Mouse (Mus musculus) hindbrain, embryonic 14.5 days (tissue): ENCODE measurements around the gene Popdc2. TPM values are rescaled to one million over a fixed set of nuclear protein-coding genes. Genes with fewer than 3 reads are reported as not detected.
A peak's percentile ranks its signal among the peaks of the same experiment; 100 is the strongest.

Experiments
- ATAC-seq: fragments of 200-750 bp; cut with Nextera tagmentation; 2 replicates; pipeline ENCODE4 v1.8.0; 2017; ENCODE audit warnings: moderate number of reproducible peaks, mild to moderate bottlenecking, moderate TSS enrichment, moderate library complexity; ENCODE audit not compliant: low FRiP score
- DNase-seq: peaks from one replicate; pipeline ENCODE4 v3.0.0-alpha.2; 2015; ENCODE audit warnings: low spot score
- H3K27ac ChIP-seq: fragments of 300-500 bp; sonication (generic); 2 replicates; pipeline ENCODE4 v1.5.1; 2014; ENCODE audit warnings: mild to moderate bottlenecking, moderate library complexity
- H3K27me3 ChIP-seq: fragments of 300-500 bp; sonication (generic); 2 replicates; pipeline ENCODE4 v1.6.1; 2014; ENCODE audit warnings: mild to moderate bottlenecking, low read length, mixed read lengths; ENCODE audit not compliant: control insufficient read depth, insufficient read depth
- H3K36me3 ChIP-seq: fragments of 300-500 bp; sonication (generic); replicated peaks from 2 replicates; pipeline ENCODE4 v1.6.1; 2014; ENCODE audit not compliant: control insufficient read depth, insufficient read depth
- H3K4me1 ChIP-seq: fragments of 300-500 bp; sonication (generic); replicated peaks from 2 replicates; pipeline ENCODE4 v1.6.1; 2014; ENCODE audit warnings: antibody characterized with exemption, low read length, mixed read lengths; ENCODE audit not compliant: control insufficient read depth, insufficient read depth
- H3K4me2 ChIP-seq: fragments of 300-500 bp; sonication (generic); replicated peaks from 2 replicates; pipeline ENCODE4 v1.6.1; 2014; ENCODE audit warnings: mild to moderate bottlenecking, moderate library complexity
- H3K4me3 ChIP-seq: fragments of 300-500 bp; sonication (generic); replicated peaks from 2 replicates; pipeline ENCODE4 v1.5.1; 2014; ENCODE audit warnings: mild to moderate bottlenecking, low read length
- H3K9ac ChIP-seq: fragments of 300-500 bp; sonication (generic); 2 replicates; pipeline ENCODE4 v1.6.1; 2014
- H3K9me3 ChIP-seq: fragments of 300-500 bp; sonication (generic); 2 replicates; pipeline ENCODE4 v1.6.1; 2016; ENCODE audit warnings: low read length; ENCODE audit not compliant: control insufficient read depth
- WGBS: fragments of 180-500 bp; shearing (Covaris S2); extraction: QIAGEN DNeasy Blood & Tissue Kit; methylation state at CpG from one replicate; pipeline ENCODE4 v1.1.7; 2014; 5-methylcytosine and 5-hydroxymethylcytosine counted together
- polyA plus RNA-seq: library from polyadenylated mRNA; unstranded; fragments of >200 nt; fragmentation: Nextera tagmentation; extraction: Ambion mirVana; gene quantifications from 2 replicates; pipeline ENCODE4 v1.2.1, GENCODE M21; 2014

Popdc2 gene
- polyA plus RNA-seq, 1 experiment from 2014 or later = 0.24 TPM

GRCm38 (mm10) chr16:38341396-38342324 lies 20.3 kb upstream of the Popdc2 start, which contains the start of gene Maats1:
Gene Maats1 (minus strand): TSS chr16:38342143.
- Histone ChIP-seq H3K4me3 (peak within 1 kb of the TSS; percentile 35), H3K9ac (peak within 1 kb of the TSS; percentile 60), H3K4me2 (peak within 1 kb of the TSS; percentile 65), H3K36me3 (no peaks in the 10 kb centered on the region), H3K9me3 (no peaks in the 10 kb centered on the region), H3K27me3 (no peaks in the 10 kb centered on the region), H3K4me1 (no peaks in the 10 kb centered on the region; the same call in 1 of the 2 replicates), H3K27ac (no peak within 1 kb of the TSS)
- 10% methylated on average over 30 of the region's 30 CpGs for WGBS
- ATAC-seq = peak; percentile 89
- DNase-seq = peak; percentile 72

GRCm38 (mm10) chr16:38344941-38345725 lies 16.9 kb upstream of the Popdc2 start:
- H3K36me3 ChIP-seq = peaks cover 9% of the 10 kb centered on the region
- no peak overlapping the region for H3K9ac ChIP-seq
- H3K9me3 ChIP-seq = no peaks in the 10 kb centered on the region
- peaks cover 5% of the 10 kb centered on the region for H3K4me1 ChIP-seq
- H3K27ac ChIP-seq = no peak overlapping the region
- no peak overlapping the region for H3K4me3 ChIP-seq
- H3K27me3 ChIP-seq = no peaks in the 10 kb centered on the region
- ATAC-seq = no peak
- 81% methylated on average over 3 of the region's 3 CpGs for WGBS
- no peak overlapping the region for H3K4me2 ChIP-seq
- peak; percentile 81 for DNase-seq

GRCm38 (mm10) chr16:38346529-38347325 lies 15.3 kb upstream of the Popdc2 start, which contains the start of the genes Cox17 and Gm21987:
Gene Cox17 (plus strand): TSS chr16:38346991.
Gene Gm21987 (plus strand): TSS chr16:38347040.
- Histone ChIP-seq H3K4me2 (peak within 1 kb of the TSS; percentile 71), H3K9me3 (no peaks in the 10 kb centered on the region), H3K27ac (peak within 1 kb of the TSS; percentile 88), H3K9ac (peak within 1 kb of the TSS; percentile 80), H3K4me3 (peak within 1 kb of the TSS; percentile 74), H3K36me3 (peaks cover 25% of the 10 kb centered on the region), H3K4me1 (peaks cover 5% of the 10 kb centered on the region), H3K27me3 (no peaks in the 10 kb centered on the region)
- peak; percentile 95 for DNase-seq
- 3% methylated on average over 35 of the region's 35 CpGs for WGBS
- ATAC-seq = peak; percentile 97

GRCm38 (mm10) chr16:38347588-38347987 lies 14.4 kb upstream of the Popdc2 start:
- DNase-seq (no peak), ATAC-seq (no peak)
- H3K4me2 ChIP-seq = peak overlapping the region; percentile 71
- H3K4me3 ChIP-seq = peak overlapping the region; percentile 74
- no peaks in the 10 kb centered on the region for H3K27me3 ChIP-seq
- 63% methylated on average over 6 of the region's 6 CpGs for WGBS
- H3K36me3 ChIP-seq = peaks cover 27% of the 10 kb centered on the region
- H3K27ac ChIP-seq = no peak overlapping the region
- no peaks in the 10 kb centered on the region for H3K9me3 ChIP-seq
- H3K9ac ChIP-seq = peak overlapping the region; percentile 80
- H3K4me1 ChIP-seq = peaks cover 5% of the 10 kb centered on the region

- no peak for DNase-seq
- H3K4me3 ChIP-seq = no peak overlapping the region
- H3K36me3 ChIP-seq = peaks cover 30% of the 10 kb centered on the region
- WGBS = 91% methylated on average over 9 of the region's 9 CpGs
- H3K4me2 ChIP-seq = no peak overlapping the region
- no peak for ATAC-seq
- no peaks in the 10 kb centered on the region for H3K9me3 ChIP-seq
- no peak overlapping the region for H3K27ac ChIP-seq
- peaks cover 5% of the 10 kb centered on the region for H3K4me1 ChIP-seq
- no peaks in the 10 kb centered on the region for H3K27me3 ChIP-seq
- H3K9ac ChIP-seq = no peak overlapping the region
Observed at GRCm38 (mm10) chr16:38348217-38348761, 13.7 kb upstream of the Popdc2 start.

GRCm38 (mm10) chr16:38349881-38350280 lies 12.1 kb upstream of the Popdc2 start:
- DNase-seq (no peak), ATAC-seq (no peak)
- Histone ChIP-seq H3K9ac (no peak overlapping the region), H3K27ac (no peak overlapping the region), H3K9me3 (no peaks in the 10 kb centered on the region), H3K36me3 (peaks cover 40% of the 10 kb centered on the region), H3K4me2 (no peak overlapping the region), H3K4me1 (peaks cover 5% of the 10 kb centered on the region), H3K4me3 (no peak overlapping the region), H3K27me3 (no peaks in the 10 kb centered on the region)
- 96% methylated on average over 2 of the region's 2 CpGs for WGBS

- WGBS = 93% methylated on average over 7 of the region's 7 CpGs
- no peak for ATAC-seq
Observed at GRCm38 (mm10) chr16:38350361-38350855, 11.6 kb upstream of the Popdc2 start.

GRCm38 (mm10) chr16:38350939-38351338 lies 11.1 kb upstream of the Popdc2 start:
- H3K9ac ChIP-seq = no peak overlapping the region
- DNase-seq (no peak), ATAC-seq (no peak)
- H3K4me1 ChIP-seq = peaks cover 5% of the 10 kb centered on the region
- no peaks in the 10 kb centered on the region for H3K27me3 ChIP-seq
- no peaks in the 10 kb centered on the region for H3K9me3 ChIP-seq
- peaks cover 40% of the 10 kb centered on the region for H3K36me3 ChIP-seq
- no peak overlapping the region for H3K4me3 ChIP-seq
- 90% methylated on average over 6 of the region's 6 CpGs for WGBS
- H3K27ac ChIP-seq = no peak overlapping the region
- no peak overlapping the region for H3K4me2 ChIP-seq

More at GRCm38 (mm10) chr16:38350361-38350855, 11.6 kb upstream of the Popdc2 start:
- peaks cover 40% of the 10 kb centered on the region for H3K36me3 ChIP-seq
- no peak overlapping the region for H3K4me3 ChIP-seq
- peaks cover 5% of the 10 kb centered on the region for H3K4me1 ChIP-seq
- H3K27me3 ChIP-seq = no peaks in the 10 kb centered on the region
- no peak for DNase-seq
- no peaks in the 10 kb centered on the region for H3K9me3 ChIP-seq
- H3K9ac ChIP-seq = no peak overlapping the region
- no peak overlapping the region for H3K27ac ChIP-seq
- no peak overlapping the region for H3K4me2 ChIP-seq
